Mouse (Mus musculus) C2C12 (cell line): ENCODE measurements at regions not wholly inside any gene's neighbourhood (a gene's known extent, or its start where the extent isn't known, plus 50 kb on each side); places are given as distances from the start of the nearest gene placed in this dataset.

Experiments
- H3K27me3 ChIP-seq: one replicate; pipeline ENCODE4 v1.6.1; 2011; ENCODE audit not compliant: control insufficient read depth, insufficient read depth, insufficient read length
- H3K36me3 ChIP-seq: one replicate; pipeline ENCODE4 v1.6.1; 2011; ENCODE audit not compliant: control insufficient read depth, insufficient read depth
- H3K4me3 ChIP-seq: one replicate; pipeline ENCODE4 v1.5.1; 2011; ENCODE audit warnings: mild to moderate bottlenecking, control low read depth; ENCODE audit not compliant: poor library complexity, insufficient read depth, severe bottlenecking
- H3K79me2 ChIP-seq: one replicate; pipeline ENCODE4 v1.6.1; 2011; ENCODE audit not compliant: control insufficient read depth, insufficient read depth
- H3K79me3 ChIP-seq: one replicate; pipeline ENCODE4 v1.6.1; 2011; ENCODE audit warnings: low read depth, control low read depth
- H3ac ChIP-seq: one replicate; pipeline ENCODE3; 2011; ENCODE audit warnings: low read depth; ENCODE audit not compliant: control insufficient read depth, insufficient read length
- CEBPB ChIP-seq: IDR thresholded peaks from one replicate; pipeline ENCODE4 v1.6.1; 2011; ENCODE audit warnings: low read depth, mild to moderate bottlenecking, control low read depth, moderate library complexity
- CTCF ChIP-seq: IDR thresholded peaks from one replicate; pipeline ENCODE4 v1.5.1; 2011; ENCODE audit not compliant: control insufficient read depth, insufficient read depth, insufficient read length
- FOSL1 ChIP-seq: IDR thresholded peaks from one replicate; pipeline ENCODE4 v1.8.0; 2011; ENCODE audit warnings: mild to moderate bottlenecking, low read length; ENCODE audit not compliant: poor library complexity, insufficient read depth, severe bottlenecking
- MAX ChIP-seq: IDR thresholded peaks from one replicate; pipeline ENCODE4 v1.6.1; 2011; ENCODE audit warnings: mild to moderate bottlenecking, control low read depth
- MYOD1 ChIP-seq: IDR thresholded peaks from one replicate; pipeline ENCODE4 v1.6.1; 2011; ENCODE audit warnings: low read depth; ENCODE audit not compliant: control insufficient read depth, insufficient read length
- MYOG ChIP-seq: IDR thresholded peaks from one replicate; pipeline ENCODE4 v1.6.1; 2011; ENCODE audit not compliant: control insufficient read depth, insufficient read length; ENCODE audit errors: extremely low read depth
- USF1 ChIP-seq: IDR thresholded peaks from one replicate; pipeline ENCODE4 v1.6.1; 2011; ENCODE audit warnings: low read depth, mild to moderate bottlenecking, control low read depth, moderate library complexity

DNA sequence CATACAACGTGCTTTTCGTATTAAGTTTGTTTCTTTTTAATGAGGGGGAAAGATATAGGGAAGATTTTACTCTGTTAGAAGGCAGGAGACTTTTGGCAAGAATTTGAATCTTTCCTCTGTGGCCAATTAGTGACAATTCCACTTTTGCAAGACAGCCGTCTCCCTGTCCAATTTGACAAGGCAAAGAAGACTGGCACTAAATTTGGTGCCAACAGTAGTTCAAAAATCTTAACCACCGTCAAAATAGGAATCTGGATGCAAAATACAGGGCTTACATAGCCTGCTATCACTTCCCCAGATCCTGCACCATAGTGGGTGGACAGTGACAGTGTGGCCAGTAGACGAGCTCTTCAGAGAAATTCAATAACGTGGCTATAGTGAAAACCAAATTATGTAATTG lies 757.0 kb downstream of the Cypt12 start:
- no peak overlapping the region for H3ac ChIP-seq
- no peaks in the 10 kb centered on the region for H3K27me3 ChIP-seq
- H3K79me3 ChIP-seq, result no peaks in the 10 kb centered on the region
- TF ChIP-seq MAX (no peak), MYOD1 (no peak), FOSL1 (no peak), CEBPB (no peak), MYOG (no peak), CTCF (no peak), USF1 (no peak)
- H3K79me2 ChIP-seq, result no peaks in the 10 kb centered on the region
- H3K36me3 ChIP-seq, result no peaks in the 10 kb centered on the region
- no peak overlapping the region for H3K4me3 ChIP-seq

GRCm38 (mm10) chr3:18705756-18706155 lies 757.5 kb downstream of the Cypt12 start:
- no peaks in the 10 kb centered on the region for H3K79me3 ChIP-seq
- H3K4me3 ChIP-seq, result no peak overlapping the region
- no peaks in the 10 kb centered on the region for H3K27me3 ChIP-seq
- H3K79me2 ChIP-seq, result no peaks in the 10 kb centered on the region
- H3K36me3 ChIP-seq, result no peaks in the 10 kb centered on the region
- TF ChIP-seq MAX, result no peak
- TF ChIP-seq FOSL1, result no peak
- no peak for TF ChIP-seq CTCF
- no peak for TF ChIP-seq CEBPB
- no peak for TF ChIP-seq USF1
- no peak for TF ChIP-seq MYOG
- TF ChIP-seq MYOD1, result no peak
- no peak overlapping the region for H3ac ChIP-seq

DNA sequence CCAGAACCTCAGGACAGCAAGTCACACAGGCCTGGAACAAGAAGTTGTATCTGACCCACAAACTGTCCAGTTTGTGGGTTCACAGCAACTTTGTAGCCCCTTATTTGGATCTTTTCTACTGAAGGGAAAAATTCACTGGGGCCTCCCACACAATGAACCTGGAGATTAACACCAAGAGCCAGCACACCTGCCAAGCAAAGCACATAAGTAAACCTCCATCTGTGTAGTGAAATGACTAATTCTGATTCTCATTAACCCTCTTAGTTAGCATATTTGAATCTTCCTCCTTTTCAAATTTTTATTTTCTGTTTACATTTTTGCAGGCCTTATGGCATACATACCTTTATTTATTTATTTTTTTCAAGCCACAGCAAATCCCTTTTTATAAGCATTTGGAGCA lies 758.1 kb downstream of the Cypt12 start:
- Histone ChIP-seq H3ac (no peak overlapping the region), H3K79me2 (no peaks in the 10 kb centered on the region), H3K79me3 (no peaks in the 10 kb centered on the region), H3K36me3 (no peaks in the 10 kb centered on the region), H3K27me3 (no peaks in the 10 kb centered on the region), H3K4me3 (no peak overlapping the region)
- TF ChIP-seq USF1 (no peak), MYOG (no peak), FOSL1 (no peak), CEBPB (no peak), MAX (no peak), CTCF (no peak), MYOD1 (no peak)

- no peaks in the 10 kb centered on the region for H3K27me3 ChIP-seq
- no peaks in the 10 kb centered on the region for H3K36me3 ChIP-seq
- no peaks in the 10 kb centered on the region for H3K79me2 ChIP-seq
- H3ac ChIP-seq, result no peak overlapping the region
- H3K4me3 ChIP-seq, result no peak overlapping the region
- TF ChIP-seq MYOD1 (no peak), CTCF (no peak), CEBPB (no peak), FOSL1 (no peak), MAX (no peak), USF1 (no peak), MYOG (no peak)
- H3K79me3 ChIP-seq, result no peaks in the 10 kb centered on the region
Measured at GRCm38 (mm10) chr3:18707730-18708129, 759.5 kb downstream of the Cypt12 start.

DNA sequence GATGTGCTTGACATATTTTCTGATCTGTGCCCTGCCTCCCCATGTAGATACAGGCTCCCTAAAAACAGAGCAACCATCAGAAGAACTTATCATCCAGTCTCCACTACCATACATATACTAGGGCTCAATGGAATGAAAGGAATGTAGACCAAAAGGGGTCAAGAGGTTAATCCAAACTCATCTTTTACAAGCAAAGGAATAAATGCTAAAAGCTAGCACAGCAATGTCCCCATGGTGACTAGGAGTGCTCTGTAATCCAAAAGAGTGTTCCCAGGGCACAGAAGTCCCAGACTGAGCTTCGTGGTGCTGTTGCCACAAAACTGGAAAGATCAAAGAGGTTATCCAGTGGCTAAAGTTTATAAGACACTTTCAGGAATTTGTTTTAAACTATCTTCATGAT lies 763.5 kb downstream of the Cypt12 start:
- no peak overlapping the region for H3K4me3 ChIP-seq
- H3K27me3 ChIP-seq, result no peaks in the 10 kb centered on the region
- H3K79me2 ChIP-seq, result no peaks in the 10 kb centered on the region
- TF ChIP-seq CTCF (no peak), CEBPB (no peak), FOSL1 (no peak), USF1 (no peak), MAX (no peak)
- no peaks in the 10 kb centered on the region for H3K79me3 ChIP-seq
- H3K36me3 ChIP-seq, result no peaks in the 10 kb centered on the region
- H3ac ChIP-seq, result no peak overlapping the region

- no peaks in the 10 kb centered on the region for H3K36me3 ChIP-seq
- H3K79me3 ChIP-seq, result no peaks in the 10 kb centered on the region
- no peak overlapping the region for H3ac ChIP-seq
- no peak overlapping the region for H3K4me3 ChIP-seq
- H3K27me3 ChIP-seq, result no peaks in the 10 kb centered on the region
- H3K79me2 ChIP-seq, result no peaks in the 10 kb centered on the region
- no peak for TF ChIP-seq FOSL1
- no peak for TF ChIP-seq MYOG
- TF ChIP-seq CTCF, result no peak
- TF ChIP-seq USF1, result no peak
- TF ChIP-seq CEBPB, result no peak
- no peak for TF ChIP-seq MYOD1
- no peak for TF ChIP-seq MAX
Measured at GRCm38 (mm10) chr3:18713986-18714385, 765.8 kb downstream of the Cypt12 start.
